Comparison of ENCODE assay signal across 16 mouse cellular contexts in the genomic region with DNA sequence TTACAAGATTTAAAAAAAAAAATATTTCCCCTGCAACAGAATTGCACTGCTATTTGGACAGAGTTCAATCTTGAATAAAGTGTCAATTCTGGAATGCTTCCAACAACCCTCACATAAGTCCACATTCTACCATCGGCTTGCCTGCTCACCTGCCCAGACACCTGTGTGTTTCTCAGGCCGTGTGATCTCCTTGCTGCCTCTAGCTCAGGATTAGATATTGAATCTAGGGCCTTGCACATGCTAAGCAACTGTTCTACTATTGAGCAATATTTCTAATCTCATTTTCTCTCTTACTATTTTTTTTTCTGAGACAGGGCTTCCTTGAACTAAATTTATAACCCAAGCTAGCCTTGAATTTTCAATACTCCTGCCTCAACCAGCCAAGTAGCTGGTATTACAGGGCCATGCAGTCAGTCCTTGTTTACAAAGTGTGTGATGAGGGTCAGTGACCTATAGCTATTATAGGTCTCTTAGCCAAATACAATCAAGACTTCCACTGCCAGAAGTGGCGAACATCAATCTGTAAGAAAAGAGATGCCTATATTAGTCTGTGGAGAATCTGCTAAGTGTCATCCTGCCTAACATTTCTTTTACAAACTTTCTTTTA. TPM values are rescaled to one million over a fixed set of nuclear protein-coding genes. Genes with fewer than 3 reads are reported as not detected.
"Had no signal": no experiment of that assay in that cellular context is flagged by ENCODE, and none has a peak within 500 bp of the region (broad histone marks: within the 10 kb centered on the region; RNA-seq: fewer than 3 reads in every experiment).

No protein-coding gene starts in this region.

- DNase-seq: kidney, adult 11 months; layer of hippocampus, adult 9-11 months; layer of hippocampus, postnatal 36 days; lung, adult 18-20 months; lung, postnatal 10 days; right cerebral cortex, adult 18-20 months; thymus, postnatal 36 days had no signal

RNA-seq across cellular contexts. Expression of gene Akr1d1, which starts 23.0 kb away (rescaled TPM):
- total RNA-seq: layer of hippocampus, adult 18-20 months; layer of hippocampus, postnatal 36 days; left cerebral cortex, adult 8-10 months; left cerebral cortex, postnatal 25 days; megakaryocyte-erythroid progenitor cell, adult 5-6 weeks had no signal
- polyA plus RNA-seq: limb, embryonic 11.5 days; midbrain, embryonic 12.5 days; midbrain, embryonic 16.5 days; neural tube, embryonic 13.5 days; thymus, postnatal 0 days had no signal
